Mouse (Mus musculus) thymus, adult 2 months (tissue): Measurements from ENCODE around the gene Itgb4. TPM values are rescaled to one million over a fixed set of nuclear protein-coding genes. Genes with fewer than 3 reads are reported as not detected.

Source experiments
- DNase-seq: peaks from one replicate; pipeline ENCODE4 v3.0.0; 2021
- H3K27ac ChIP-seq: fragments of 200-500 bp; 2 replicates; pipeline ENCODE4 v1.5.1; 2012; ENCODE audit warnings: low read length, control low read depth; ENCODE audit not compliant: control insufficient read depth, insufficient read depth
- H3K27me3 ChIP-seq: fragments of 200-500 bp; 2 replicates; pipeline ENCODE4 v1.6.1; 2012; ENCODE audit warnings: mild to moderate bottlenecking, low read length, moderate library complexity, mixed read lengths; ENCODE audit not compliant: control insufficient read depth, insufficient read depth
- H3K36me3 ChIP-seq: fragments of 200-500 bp; 2 replicates; pipeline ENCODE4 v1.6.1; 2012; ENCODE audit warnings: mild to moderate bottlenecking, low read length, moderate library complexity; ENCODE audit not compliant: control insufficient read depth, insufficient read depth
- H3K4me1 ChIP-seq: fragments of 200-500 bp; replicated peaks from 2 replicates; pipeline ENCODE4 v1.6.1; 2012; ENCODE audit warnings: low read length; ENCODE audit not compliant: control insufficient read depth, insufficient read depth
- H3K4me3 ChIP-seq: fragments of 200-500 bp; 2 replicates; pipeline ENCODE4 v1.5.1; 2012; ENCODE audit warnings: mild to moderate bottlenecking, low read length, control low read depth, moderate library complexity; ENCODE audit not compliant: control insufficient read depth, insufficient read depth
- CTCF ChIP-seq: fragments of 200-500 bp; IDR thresholded peaks from 2 replicates; pipeline ENCODE4 v1.5.1; 2012; ENCODE audit warnings: mild to moderate bottlenecking, control low read depth, low read length, moderate library complexity, borderline replicate concordance; ENCODE audit not compliant: control insufficient read depth, poor library complexity, insufficient read depth; ENCODE audit errors: extremely low read depth
- POLR2A ChIP-seq: fragments of 200-500 bp; IDR thresholded peaks from 2 replicates; pipeline ENCODE4 v1.6.1; 2012; ENCODE audit warnings: mild to moderate bottlenecking, low read length, control low read depth, moderate library complexity; ENCODE audit not compliant: control insufficient read depth, poor library complexity, insufficient read depth; ENCODE audit errors: extremely low read depth
- WGBS: fragments of 180-500 bp; shearing (Covaris S2); methylation state at CpG from one replicate; pipeline ENCODE4 v1.1.7; 2018; 5-methylcytosine and 5-hydroxymethylcytosine counted together
- polyA plus RNA-seq: library from polyadenylated mRNA; depleted of rRNA; stranded (reverse); fragments of >200 nt; gene quantifications from 2 replicates; pipeline ENCODE4 v1.2.3, GENCODE M21; 2012; rRNA removed

The Itgb4 gene
- polyA plus RNA-seq, 1 experiment: 20.8 TPM

- Histone ChIP-seq H3K36me3 (peaks cover 36% of the 10 kb centered on the region), H3K4me1 (no peaks in the 10 kb centered on the region), H3K4me3 (no peak overlapping the region), H3K27me3 (no peaks in the 10 kb centered on the region), H3K27ac (no peak overlapping the region)
- DNase-seq: no peak
- TF ChIP-seq CTCF: no peak
- no peak for TF ChIP-seq POLR2A
- 100% methylated on average over 1 of the region's 1 CpGs for WGBS
These were observed 68.8 kb downstream of the Itgb4 start for GRCm38 (mm10) chr11:116043286-116043685.

DNA sequence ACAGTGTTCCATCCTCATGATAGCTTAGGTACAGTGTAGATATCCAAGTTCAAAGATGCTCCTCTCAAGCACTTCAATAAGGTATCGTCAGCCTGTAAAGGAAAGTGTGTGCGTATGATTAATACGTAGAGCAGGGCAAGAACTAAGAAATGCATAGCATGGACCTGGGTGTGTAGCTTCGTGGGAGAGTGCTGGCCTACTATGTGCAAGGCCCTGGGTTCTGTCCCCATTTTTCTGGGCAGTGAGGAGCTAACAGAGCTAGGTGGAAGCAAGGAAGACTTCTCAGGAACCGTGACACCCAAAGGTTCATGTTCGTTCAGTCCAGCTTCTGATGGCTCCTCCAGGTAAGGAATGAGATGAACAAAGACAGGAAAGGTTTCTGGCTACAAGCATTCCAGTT is 70.7 kb downstream of the Itgb4 start:
- TF ChIP-seq POLR2A (no peak), CTCF (no peak)
- no peaks in the 10 kb centered on the region for H3K27me3 ChIP-seq
- no peak for DNase-seq
- peaks cover 46% of the 10 kb centered on the region for H3K36me3 ChIP-seq
- no peak overlapping the region for H3K27ac ChIP-seq
- H3K4me3 ChIP-seq: no peak overlapping the region
- H3K4me1 ChIP-seq: no peaks in the 10 kb centered on the region
- WGBS: 97% methylated on average over 6 of the region's 6 CpGs

DNA sequence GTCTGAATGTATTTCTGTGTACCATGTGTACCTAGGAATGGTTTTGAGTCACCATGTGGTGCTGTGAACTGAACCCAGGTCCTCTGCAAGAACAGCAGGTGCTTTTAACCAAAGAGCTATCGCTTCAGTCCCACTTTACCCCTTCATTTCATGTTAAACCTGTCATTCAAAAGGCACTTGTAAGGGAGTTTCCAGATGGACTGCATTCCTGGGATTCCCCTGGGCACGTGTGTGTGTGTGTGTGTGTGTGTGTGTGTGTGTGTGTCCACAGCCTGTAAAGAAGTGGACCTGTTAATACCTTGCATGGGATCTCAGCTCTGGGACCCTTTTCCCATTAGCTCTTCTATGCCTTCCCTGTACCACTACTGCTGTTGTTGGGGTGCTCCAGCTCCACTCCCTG is 75.1 kb downstream of the Itgb4 start:
- Histone ChIP-seq H3K36me3 (peaks cover 66% of the 10 kb centered on the region), H3K27me3 (no peaks in the 10 kb centered on the region), H3K4me3 (no peak overlapping the region), H3K27ac (no peak overlapping the region), H3K4me1 (no peaks in the 10 kb centered on the region)
- DNase-seq: no peak
- TF ChIP-seq CTCF (no peak), POLR2A (no peak)
- WGBS: 87% methylated on average over 2 of the region's 2 CpGs

- Histone ChIP-seq H3K27ac (no peak overlapping the region), H3K4me3 (no peak overlapping the region), H3K4me1 (no peaks in the 10 kb centered on the region), H3K36me3 (peaks cover 66% of the 10 kb centered on the region), H3K27me3 (no peaks in the 10 kb centered on the region)
- no peak for TF ChIP-seq CTCF
- no peak for TF ChIP-seq POLR2A
- WGBS: 94% methylated on average over 4 of the region's 4 CpGs
- DNase-seq: no peak
These were observed 75.7 kb downstream of the Itgb4 start for GRCm38 (mm10) chr11:116050196-116050595.

DNA sequence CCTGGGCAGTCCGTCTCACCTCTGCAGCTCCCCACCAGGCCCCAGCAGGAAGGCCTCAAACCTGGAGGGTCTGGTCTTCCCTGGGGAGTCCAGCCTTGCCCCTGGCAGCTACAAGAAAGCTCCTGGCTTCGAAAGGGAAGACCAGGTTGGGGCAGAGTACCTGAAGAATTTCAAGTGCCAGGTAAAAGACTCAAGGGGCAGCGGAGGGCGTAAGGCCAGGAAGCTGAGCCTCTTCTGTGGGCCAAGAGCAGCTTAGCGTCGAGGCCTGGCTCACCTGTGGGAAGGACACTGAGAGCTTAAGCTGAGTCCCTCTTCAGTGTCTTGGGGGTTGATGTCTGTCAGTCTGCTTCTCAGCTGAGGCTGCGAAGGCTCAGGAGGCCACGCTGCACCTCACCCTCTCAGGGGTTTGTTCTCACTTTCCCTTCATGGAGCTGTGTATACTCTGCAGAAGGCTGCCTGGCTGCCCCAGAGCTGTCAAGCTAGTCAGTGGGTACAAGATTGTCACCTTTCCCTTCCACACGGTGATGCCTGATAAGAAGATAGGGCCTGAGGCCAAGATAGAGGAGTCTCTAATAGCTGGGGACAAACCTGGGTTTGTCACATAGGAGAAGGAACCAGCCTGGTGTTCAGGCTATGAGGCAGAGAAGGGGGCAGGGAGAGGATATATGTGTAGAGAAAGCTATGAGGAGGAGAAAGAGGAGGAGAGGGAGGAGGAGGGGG is 79.2 kb downstream of the Itgb4 start:
- TF ChIP-seq POLR2A (no peak), CTCF (no peak)
- 97% methylated on average over 9 of the region's 9 CpGs for WGBS
- H3K27me3 ChIP-seq: no peaks in the 10 kb centered on the region
- no peak overlapping the region for H3K4me3 ChIP-seq
- no peak for DNase-seq
- H3K4me1 ChIP-seq: no peaks in the 10 kb centered on the region
- H3K36me3 ChIP-seq: peaks cover 82% of the 10 kb centered on the region
- H3K27ac ChIP-seq: no peak overlapping the region

DNA sequence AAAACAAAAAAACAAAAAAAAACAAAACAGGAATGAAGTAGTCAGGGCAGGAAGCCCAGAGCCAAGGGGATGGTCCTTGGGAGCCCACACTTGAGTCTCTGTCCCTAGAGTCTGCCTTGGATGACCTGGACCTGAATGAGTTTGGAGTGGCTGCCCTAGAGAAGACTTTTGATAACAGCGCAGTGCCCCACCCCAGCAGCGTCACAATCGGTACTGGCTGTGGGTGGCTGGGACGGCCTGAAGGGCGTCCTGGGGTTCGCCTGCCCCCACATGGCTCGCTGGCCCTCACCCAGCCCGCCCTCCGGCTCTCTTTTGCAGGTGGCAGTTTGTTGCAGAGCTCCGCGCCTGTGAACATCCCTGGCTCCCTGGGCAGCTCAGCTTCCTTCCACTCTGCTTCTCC is 81.4 kb downstream of the Itgb4 start:
- H3K27me3 ChIP-seq: no peaks in the 10 kb centered on the region
- H3K4me1 ChIP-seq: no peaks in the 10 kb centered on the region
- DNase-seq: no peak
- H3K27ac ChIP-seq: no peak overlapping the region
- TF ChIP-seq POLR2A (no peak), CTCF (no peak)
- H3K36me3 ChIP-seq: peaks cover 80% of the 10 kb centered on the region
- no peak overlapping the region for H3K4me3 ChIP-seq
- over 99% methylated on average over 11 of the region's 11 CpGs for WGBS

DNA sequence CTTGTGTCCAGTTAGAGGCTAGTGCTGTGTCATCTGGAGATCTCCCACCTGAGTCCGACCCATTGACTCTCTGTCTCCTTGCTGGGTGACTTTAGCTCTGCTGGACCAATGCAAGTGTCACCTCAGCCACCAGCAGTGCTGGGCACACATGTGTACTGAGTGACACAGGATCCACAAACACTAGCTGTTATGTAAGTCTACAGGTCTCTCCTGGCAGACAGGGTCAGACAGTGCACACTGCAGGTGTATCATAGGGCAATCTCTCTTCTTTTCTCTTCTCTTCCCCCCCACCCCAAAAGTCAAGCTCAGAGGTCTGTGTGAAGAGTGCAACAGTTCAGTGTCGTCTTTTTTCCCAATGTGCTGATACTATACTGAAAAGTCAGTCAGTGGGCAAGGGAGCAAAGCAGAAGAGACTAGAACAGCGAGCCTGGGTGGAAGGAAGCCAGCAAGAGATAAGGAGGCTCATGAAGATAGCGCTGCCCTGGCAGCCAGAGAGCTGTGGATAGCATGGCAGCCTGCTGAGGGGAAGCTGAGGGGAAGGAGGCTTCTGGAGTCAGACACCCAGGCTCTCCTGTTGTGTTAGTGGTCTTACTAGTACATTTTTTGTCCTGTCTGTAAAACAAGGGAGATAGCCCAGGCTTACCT is 82.8 kb downstream of the Itgb4 start:
- WGBS: 93% methylated on average over 4 of the region's 4 CpGs
- H3K4me1 ChIP-seq: no peaks in the 10 kb centered on the region
- H3K27ac ChIP-seq: no peak overlapping the region
- peaks cover 74% of the 10 kb centered on the region for H3K36me3 ChIP-seq
- DNase-seq: no peak
- TF ChIP-seq POLR2A: no peak
- TF ChIP-seq CTCF: no peak
- no peaks in the 10 kb centered on the region for H3K27me3 ChIP-seq
- H3K4me3 ChIP-seq: no peak overlapping the region

Other genes with a start within 250 kb of the Itgb4 start
- gene Tmem94, start 209.3 kb upstream of the Itgb4 start, polyA plus RNA-seq: 84.7 and 91.9 TPM in 2 replicates
- 13.7 and 15.4 TPM in 2 replicates for gene Caskin2, start 161.1 kb upstream of the Itgb4 start, polyA plus RNA-seq
- 31.6 and 34.3 TPM in 2 replicates for gene Tsen54, start 160.0 kb upstream of the Itgb4 start, polyA plus RNA-seq
- 54.5 and 68.6 TPM in 2 replicates for gene Llgl2, start 150.7 kb upstream of the Itgb4 start, polyA plus RNA-seq
- 5.4 and 6.1 TPM in 2 replicates for gene Myo15b, start 116.3 kb upstream of the Itgb4 start, polyA plus RNA-seq
- 8.4 and 9.5 TPM in 2 replicates for gene Smim5, start 74.7 kb upstream of the Itgb4 start, polyA plus RNA-seq
- gene Smim6, start 62.7 kb upstream of the Itgb4 start, polyA plus RNA-seq: 0.62 and 0.71 TPM in 2 replicates
- gene Sap30bp, start 41.4 kb upstream of the Itgb4 start, polyA plus RNA-seq: 43.4 and 44.8 TPM in 2 replicates
- 32.4 and 34.3 TPM in 2 replicates for gene Recql5, start 41.2 kb upstream of the Itgb4 start, polyA plus RNA-seq
- 110 and 133 TPM in 2 replicates for gene Galk1, start 38.0 kb downstream of the Itgb4 start, polyA plus RNA-seq
- 484 and 567 TPM in 2 replicates for gene H3f3b, start 53.3 kb downstream of the Itgb4 start, polyA plus RNA-seq
- gene Unk, start 55.6 kb downstream of the Itgb4 start, polyA plus RNA-seq: 121 and 123 TPM in 2 replicates
- 95.3 and 98.6 TPM in 2 replicates for gene Unc13d, start 103.3 kb downstream of the Itgb4 start, polyA plus RNA-seq
- 288 and 314 TPM in 2 replicates for gene Wbp2, start 112.3 kb downstream of the Itgb4 start, polyA plus RNA-seq
- gene Trim47, start 152.5 kb downstream of the Itgb4 start, polyA plus RNA-seq: 27.6 and 30.0 TPM in 2 replicates
- gene Trim65, start 156.4 kb downstream of the Itgb4 start, polyA plus RNA-seq: 24.5 and 26.7 TPM in 2 replicates
- gene Mrpl38, start 164.2 kb downstream of the Itgb4 start, polyA plus RNA-seq: 49.0 and 54.7 TPM in 2 replicates
- gene Fbf1, start 193.5 kb downstream of the Itgb4 start, polyA plus RNA-seq: 30.0 and 30.3 TPM in 2 replicates
- 56.5 and 57.0 TPM in 2 replicates for gene Ten1, start 224.1 kb downstream of the Itgb4 start, polyA plus RNA-seq
- 39.2 and 44.2 TPM in 2 replicates for gene Acox1, start 224.3 kb downstream of the Itgb4 start, polyA plus RNA-seq